Mouse (Mus musculus): Measurements from ENCODE around the gene Tuba3a.

- TF ChIP-seq CTCF (IDR thresholded peaks at IDR 0.05; ENCODE audit: low read depth, low read length) (no peak), POLR2A (IDR thresholded peaks at IDR 0.05; ENCODE audit: extremely low read depth, insufficient read depth, low read length) (no peak)
Measured at GRCm38 (mm10) chr6:125297149-125297820, 11.4 kb upstream of the Tuba3a start.
